Mouse (Mus musculus) c-Kit-positive CD71-positive TER-119-positive erythroid progenitor cells, embryonic 14.5 days (primary cell): ENCODE measurements around the gene Camta1.

Source experiments
- DNase-seq: peaks from one replicate; pipeline ENCODE4 v3.0.0-alpha.2; 2013; ENCODE audit warnings: low spot score

Camta1 gene

DNA sequence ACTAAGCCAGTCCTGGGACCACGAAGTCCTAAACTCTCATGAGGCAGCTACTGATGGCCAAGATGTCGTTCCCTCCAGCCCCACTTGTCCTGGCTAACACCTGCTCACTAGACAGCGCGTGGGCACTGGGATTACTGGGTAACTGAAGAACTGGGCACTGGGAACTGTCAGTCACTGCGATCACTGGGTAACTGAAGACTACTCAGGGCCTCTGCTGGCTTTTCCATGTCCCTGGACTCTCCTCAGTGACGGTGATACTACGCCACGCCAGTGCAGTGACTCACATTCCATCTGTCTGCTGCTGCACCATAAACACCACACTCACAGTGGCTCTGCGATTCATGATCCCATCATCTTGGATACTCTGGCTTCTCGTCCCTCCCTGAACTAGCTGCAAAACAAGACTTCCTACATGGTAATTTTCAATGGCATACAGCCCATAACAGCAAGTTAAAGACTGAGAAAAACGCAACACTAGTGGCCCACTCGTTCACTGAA is 81.7 kb downstream of the Camta1 start:
- no peak for DNase-seq

DNA sequence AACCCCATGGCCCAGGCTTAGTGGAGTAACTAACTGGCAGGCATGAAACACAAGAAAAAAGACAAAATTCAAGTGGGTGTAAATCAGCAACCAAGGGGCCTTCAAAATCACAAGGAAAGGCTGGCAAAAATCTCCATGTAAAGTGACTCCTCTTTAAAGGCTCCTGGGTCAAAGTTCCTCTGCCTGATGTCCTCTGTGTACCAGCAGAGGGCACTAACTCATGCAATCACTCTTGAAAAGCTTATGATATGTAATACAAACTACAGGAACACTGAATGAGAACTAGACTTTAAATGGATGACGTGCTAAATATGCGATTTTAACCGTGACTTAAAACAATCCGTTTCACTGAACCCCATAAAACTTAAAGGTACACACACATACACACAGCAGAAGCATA is 83.2 kb downstream of the Camta1 start:
- DNase-seq: peak; percentile 27

DNA sequence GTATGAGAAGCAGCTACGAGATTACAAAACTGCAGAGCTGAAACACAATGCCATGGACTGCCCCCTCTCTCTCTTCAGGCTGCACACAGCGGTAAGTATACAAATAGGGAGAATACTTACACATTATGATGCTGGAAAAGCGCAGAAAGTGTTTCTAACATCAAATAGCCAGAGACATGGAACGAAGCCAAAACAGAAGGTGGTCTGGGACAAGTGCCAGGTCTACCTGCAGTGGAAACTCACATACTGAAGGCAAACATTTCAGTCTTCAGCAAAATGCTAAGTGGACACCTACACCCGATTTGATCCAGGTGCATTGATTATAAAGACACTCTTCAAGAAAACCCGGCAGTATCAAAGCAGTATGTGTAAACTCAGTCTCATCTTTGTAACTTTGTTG is 84.2 kb downstream of the Camta1 start:
- DNase-seq: no peak

DNA sequence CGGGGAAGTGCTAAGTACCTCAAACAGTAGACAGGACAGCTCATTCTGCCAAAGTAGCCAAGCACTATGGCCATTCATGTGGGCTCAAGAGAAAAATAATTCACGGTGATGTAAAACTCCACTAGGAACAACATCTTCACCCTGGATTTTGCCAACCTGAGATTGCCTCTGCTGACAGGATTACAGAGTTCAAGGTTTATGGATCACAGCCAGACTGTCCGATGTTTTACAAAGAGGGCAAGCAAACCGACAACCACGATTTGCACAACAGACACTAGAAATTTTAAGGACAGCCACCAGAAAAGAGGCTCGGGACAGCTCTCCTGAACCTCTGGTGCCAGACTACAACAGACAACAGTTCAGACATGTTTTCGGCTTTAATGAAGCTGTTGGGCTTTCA is 86.2 kb downstream of the Camta1 start:
- no peak for DNase-seq

DNA sequence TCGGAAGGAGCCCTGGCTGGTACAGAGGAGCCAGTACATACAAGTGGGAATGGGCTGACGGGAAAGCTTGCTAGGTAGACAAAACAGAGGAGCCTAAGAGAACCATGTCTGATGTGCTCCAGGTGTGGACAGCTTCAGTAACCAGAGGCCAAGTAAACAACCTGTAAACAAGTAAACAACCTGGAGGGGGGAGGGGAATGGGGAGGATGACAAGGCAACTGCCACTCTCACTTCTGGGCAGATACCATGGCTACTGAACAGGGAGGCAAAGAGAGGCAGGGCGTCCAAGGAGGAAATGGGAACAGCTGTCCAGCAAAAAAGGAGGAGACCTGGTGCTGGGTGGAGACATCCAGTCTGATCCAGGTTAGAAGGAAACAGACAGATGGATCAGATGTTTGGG is 88.0 kb downstream of the Camta1 start:
- DNase-seq: no peak

DNA sequence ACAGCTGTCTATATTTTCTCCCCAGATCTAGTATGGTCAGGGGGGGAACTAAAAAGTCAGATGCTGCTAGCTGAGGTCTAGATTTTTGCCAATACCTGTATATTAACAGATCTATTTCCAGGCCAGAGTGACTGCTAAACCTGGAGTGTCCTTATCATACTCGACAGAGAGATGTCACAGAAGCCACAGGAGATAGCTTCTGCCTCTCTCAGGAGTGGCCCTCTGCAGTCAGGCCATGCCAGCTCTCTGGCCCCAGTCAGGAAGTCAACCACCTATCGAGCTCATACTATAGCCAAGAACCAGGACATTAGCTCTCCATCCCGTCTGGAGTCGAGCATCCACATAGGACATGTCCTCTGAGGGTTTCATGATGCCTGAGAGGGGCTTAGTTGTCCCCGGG is 88.7 kb downstream of the Camta1 start:
- DNase-seq: no peak

DNA sequence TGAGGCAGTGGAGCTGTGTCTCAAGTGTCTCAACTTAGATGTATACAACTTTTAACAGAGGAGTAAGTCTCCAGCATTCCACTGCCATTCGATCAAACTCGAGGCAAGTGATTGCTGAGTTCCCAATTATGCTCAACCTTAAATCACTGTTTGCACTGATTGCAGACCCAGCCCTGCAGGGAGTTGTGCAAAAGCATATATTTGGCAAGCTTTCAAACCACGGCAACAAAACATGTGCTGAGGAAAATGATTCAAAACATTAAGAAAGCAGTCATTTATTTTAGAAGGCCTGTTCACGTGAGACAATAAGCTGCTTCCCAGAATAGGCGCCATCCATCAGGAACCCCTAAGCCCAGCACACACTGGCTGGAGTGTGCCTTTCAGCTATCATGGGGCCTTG is 91.0 kb downstream of the Camta1 start:
- DNase-seq: no peak

DNA sequence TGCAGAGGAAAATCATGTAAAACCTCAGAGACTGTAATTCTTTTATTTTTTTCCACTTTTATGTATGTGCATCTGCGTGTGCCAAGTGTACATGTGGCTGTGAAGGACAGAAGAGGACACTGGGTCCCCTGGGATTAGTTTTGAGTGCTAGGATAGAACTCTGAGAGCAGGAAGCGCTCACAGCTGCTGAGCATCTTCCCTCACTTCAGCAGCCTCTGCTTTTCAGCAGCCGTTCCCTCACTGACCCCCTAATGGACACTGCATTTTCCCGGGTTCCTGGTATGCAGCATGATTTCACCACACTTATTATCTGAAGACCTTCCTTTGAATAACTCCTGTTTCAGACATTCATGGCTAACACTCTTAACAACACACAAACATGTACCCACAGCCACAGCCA is 93.9 kb downstream of the Camta1 start:
- no peak for DNase-seq

DNA sequence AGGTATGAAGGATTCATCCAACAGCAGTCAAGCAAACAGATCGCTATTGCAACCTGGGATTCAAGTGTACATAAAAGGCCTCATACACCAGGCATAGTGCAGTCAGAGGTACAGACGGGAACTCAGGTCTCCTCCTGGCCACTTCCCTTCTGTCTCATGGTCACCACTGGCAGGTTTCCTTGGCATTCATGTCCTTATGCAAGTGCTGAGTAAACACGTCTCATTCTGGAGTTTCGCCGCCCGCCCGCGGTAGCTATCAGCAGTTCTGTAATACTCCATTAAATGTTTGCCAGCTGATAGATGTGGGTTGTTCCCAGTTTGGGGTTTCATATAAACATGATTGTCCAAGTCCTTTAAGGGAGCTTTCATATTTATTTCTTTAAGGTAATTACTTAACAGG is 94.3 kb downstream of the Camta1 start:
- DNase-seq: no peak

DNA sequence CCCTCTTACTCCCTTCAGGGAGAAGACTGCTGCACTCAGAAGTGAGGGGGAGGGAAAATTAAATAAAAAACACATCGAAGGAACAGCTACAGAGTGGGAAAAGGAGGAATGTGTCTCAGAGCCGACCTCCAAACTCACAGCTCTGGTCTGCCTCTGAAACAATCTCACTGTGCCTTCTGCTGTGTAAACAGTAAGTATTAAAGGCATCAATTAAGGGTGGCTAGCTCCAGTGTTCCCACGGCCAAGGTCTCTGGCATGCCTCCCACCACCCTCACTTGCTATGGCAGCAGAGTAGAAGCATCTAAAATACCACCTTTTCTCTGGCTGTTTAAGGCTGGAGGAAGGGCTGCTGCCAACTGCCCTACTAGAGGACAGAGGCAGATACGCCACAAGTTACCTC is 96.3 kb downstream of the Camta1 start:
- DNase-seq: no peak

DNA sequence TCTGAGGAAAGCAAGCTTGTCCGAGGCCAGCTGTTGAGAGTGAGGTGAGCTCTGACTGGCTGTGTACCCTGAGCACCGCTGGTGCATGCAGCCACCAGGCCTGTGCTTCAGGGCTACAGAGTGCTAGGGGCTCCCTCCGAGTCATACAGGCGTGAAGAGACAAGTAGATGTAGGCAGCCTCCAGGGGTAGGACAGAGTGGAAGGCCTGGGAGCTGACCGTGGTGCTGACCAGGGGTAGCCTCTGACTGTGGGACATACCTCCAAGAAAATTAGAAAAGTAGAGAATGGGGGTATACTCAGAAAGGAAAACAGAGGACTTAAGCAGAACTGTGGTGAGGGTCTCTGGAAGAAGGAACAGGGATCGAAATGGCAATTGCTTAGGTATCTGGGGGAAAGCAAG is 97.7 kb downstream of the Camta1 start:
- no peak for DNase-seq

DNA sequence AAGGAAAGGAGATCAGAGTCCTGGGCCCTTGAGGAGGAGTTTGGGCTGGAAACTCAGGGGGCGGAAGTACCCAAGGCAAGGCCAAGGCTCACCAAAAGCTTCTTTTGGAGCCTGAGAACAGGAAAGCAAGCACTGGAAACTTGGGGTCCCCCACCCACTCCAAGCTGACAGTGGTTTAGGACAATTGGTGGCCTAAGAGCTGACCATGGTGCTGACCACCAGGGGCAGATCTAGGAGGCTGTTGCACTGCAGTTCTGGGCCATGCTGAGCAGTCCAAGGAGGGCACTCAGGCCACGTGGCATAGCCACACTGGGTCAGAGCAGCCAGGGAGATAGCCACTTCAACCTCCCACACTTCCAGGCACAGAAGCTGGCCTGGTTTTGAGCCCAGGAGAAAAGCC is 102.6 kb downstream of the Camta1 start:
- DNase-seq: no peak

DNA sequence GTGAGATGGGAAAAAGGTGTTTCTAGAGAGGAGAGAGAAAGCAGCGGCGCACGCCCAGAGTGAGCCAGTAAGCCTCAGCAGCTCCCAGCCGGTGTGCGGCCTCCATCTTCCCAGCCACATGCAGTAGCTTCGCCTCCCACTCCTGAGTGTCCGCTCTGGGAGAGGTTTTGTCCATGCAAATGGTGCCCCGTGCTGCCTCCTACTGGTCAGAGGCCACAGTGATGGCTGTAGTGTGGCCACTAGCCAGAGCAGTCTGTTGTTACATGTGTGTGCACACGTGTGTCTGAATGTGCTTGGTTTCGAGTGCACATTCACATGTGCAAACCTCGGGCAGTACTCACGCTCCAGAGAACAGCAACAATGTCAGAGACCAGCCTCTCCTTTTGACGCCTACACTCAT is 103.3 kb downstream of the Camta1 start:
- DNase-seq: no peak

DNA sequence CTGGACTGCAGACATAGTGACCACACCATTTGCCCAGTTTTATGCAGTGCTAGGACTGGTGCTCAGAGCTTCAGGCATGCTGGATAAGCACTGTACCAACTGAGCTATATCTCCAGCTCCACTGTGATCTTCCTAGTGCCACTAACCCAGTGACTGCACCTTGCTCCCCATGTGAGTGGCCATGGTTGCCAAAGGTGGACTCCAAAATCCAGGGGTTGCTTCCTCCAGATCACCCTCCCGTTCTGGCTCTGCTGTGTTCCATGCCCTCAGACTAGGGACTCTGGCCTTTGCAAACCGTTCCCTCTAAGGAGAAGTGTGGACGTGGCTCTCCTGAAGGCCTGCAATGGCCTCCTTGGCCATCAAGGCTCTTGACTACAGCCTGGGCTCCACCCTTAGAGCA is 104.4 kb downstream of the Camta1 start:
- no peak for DNase-seq

DNA sequence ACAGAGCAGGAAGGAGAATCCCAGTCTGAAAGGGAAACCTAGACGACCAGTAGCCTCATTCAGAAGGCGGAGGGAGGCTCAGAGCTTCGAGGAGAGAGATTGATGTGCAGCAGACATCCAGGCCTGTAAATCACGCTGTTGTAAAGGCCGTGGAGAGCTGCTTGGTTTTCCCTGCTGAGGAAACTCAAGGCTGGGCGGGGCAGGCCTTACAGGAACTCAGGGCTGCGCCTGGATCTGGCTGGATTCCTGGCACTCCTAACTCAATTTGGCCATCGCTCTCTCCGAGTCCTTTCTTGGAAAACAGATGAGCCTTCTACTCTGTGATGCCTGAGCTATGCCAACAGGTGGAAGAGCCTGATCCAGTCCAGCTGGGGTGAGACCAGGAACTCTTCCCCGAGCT is 105.3 kb downstream of the Camta1 start:
- DNase-seq: no peak

DNA sequence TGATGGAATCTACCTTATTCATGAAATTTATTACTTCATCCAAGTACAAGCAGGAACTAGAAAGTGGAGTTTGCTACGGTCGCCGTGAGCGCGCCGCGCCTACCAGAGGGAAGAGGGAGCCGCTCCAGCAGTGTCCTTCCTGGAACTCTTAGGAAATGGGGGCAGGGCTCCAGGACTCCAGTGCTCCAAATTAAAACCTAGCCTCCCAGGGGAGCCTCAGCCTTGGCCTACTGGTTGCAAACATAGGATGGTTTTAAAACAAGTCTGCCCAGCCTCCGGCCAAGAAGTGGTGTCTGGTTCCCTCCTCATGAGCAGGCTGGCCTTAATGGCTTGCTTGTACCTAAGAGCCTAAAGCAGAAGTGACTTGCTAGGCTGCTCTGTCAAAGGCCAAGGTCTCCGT is 108.4 kb downstream of the Camta1 start:
- DNase-seq: no peak

DNA sequence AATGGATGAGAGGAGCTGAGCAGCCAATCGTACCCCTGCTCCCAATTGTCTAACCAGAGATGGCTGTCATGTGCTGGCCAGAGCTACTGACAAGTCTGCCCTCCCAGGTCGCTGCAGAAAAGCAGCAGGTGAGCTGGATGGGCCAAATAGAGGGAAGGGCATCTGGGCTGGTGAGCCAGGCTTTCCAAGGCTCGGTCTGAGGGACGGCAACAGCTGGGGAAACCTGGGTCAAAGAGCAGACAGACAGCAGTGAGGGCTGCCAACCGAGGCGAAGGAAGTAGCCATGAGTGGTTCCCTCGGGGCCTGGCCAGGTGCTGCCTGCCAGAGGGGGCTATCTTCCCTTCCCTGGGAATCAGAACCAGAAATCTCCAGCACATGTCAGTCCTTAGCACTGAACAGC is 109.1 kb downstream of the Camta1 start:
- DNase-seq: no peak

DNA sequence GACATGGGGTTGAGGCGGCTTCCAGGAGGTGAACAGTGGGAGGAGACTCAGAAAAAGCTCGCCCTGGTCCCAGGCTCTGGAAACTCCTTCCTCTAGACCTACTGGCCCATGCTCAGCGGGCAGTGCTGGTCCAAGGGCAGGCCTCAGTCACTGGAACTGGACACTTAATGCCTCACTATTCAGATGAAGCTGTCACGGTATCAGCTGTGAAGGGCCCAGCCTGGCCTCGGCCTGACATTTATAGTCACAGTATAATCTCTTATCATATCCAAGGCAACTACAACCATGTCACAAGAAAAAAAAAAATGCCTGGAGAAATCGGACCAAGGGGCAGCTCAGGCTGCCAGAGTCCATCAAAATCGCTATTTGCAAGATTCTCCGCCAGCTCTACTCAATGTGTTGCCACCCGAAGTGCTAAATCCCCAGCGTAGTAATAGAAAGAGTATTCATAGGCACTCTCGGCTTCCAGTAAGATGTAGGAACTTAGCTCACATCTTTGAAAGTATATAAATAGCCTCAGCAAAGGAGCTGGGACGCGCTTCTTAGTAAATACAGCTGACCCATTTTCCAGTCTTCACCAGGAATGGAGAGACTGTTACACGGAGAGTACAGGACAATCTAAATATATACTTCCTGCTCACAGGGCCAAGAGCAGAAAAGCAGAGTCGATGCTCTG is 110.3 kb downstream of the Camta1 start:
- no peak for DNase-seq

DNA sequence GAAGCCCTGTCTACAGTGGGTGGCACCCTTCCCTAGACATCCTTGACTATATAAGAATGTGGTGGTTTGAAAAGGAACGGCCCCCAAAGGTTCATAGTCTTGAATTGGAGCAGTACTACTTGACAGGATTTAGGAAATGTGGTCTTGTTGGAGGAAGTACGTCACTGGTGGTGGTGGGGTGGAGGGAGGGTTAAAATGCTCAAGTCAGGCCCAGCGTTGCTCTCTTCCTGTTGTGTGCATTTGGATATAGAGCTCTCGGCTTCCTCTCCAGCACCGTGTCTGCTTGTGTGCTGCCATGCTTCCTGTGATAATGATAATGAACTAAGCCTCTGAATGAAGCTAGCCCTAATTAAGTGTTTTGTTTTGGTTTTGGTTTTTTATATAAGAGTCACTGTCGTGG is 114.0 kb downstream of the Camta1 start:
- DNase-seq: no peak

DNA sequence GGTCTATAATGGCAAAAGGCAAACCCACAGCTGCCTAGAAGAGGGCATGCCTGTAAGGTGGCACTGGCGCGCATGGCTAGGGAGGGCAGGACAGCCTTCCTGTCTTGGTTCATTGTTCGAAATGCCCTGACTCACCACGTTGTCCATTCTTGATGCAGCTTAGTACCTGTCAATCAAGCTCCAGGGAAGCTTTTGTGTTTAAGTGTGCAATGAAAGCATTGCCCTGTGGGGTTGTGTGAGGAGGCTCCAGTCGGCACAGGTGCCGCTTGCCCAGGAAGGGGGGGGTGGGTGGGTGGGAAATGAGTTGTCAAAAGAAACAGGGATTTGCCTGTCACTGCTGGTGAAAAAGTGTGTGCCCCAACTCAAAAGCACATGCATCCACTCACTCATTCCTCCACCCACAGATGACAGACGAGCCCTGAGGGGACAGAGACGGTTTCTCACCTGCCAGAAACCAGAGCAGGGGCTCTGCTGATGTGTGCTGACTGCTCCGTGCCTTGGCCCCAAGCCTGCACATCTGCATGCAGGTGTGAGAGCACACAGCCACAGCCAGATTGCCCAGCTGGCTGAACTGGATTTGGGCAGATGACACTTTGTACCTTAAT is 115.6 kb downstream of the Camta1 start:
- DNase-seq: no peak

DNA sequence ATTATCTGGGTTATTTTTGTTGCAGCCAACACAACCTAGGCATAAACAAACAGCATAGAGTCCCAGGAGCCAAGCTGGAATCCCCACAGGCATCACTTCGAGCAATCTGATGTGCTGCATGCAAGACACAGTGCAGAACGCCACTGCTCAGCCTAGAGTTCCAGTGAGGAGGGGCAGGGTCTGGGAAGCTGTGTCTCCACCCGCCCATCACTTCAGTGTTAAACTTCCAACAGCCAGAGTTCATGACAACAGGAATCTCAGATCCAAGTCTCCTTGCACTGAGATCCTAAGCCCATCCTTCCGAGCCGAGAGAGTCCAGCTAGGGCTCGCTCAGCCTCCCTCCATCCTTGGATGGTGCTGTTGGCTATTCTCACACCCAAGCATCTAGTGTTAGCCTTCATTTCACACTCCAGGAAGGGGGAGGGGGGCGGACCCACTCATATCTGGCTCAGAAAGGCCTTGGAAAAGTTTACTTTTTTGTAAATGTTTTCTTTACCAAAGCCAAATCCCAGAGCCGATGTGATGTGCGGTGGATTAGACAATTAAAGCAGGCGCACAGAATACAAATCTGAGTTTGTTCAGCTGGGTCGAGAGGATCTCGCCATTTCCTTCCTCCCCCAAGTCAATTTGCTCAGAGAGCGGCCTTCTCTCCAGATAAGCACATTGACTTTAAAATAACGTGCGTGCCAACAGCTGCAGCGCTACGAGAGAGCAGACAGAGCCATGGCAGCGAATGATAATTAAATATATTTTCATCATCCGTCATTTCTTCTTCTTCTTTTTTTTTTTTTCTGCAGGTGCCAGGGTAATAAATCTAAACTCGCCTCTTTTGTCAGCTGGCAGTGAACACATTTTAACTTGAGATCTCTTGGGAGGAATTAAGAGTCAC is 120.2 kb downstream of the Camta1 start:
- DNase-seq: peak; percentile 53

DNA sequence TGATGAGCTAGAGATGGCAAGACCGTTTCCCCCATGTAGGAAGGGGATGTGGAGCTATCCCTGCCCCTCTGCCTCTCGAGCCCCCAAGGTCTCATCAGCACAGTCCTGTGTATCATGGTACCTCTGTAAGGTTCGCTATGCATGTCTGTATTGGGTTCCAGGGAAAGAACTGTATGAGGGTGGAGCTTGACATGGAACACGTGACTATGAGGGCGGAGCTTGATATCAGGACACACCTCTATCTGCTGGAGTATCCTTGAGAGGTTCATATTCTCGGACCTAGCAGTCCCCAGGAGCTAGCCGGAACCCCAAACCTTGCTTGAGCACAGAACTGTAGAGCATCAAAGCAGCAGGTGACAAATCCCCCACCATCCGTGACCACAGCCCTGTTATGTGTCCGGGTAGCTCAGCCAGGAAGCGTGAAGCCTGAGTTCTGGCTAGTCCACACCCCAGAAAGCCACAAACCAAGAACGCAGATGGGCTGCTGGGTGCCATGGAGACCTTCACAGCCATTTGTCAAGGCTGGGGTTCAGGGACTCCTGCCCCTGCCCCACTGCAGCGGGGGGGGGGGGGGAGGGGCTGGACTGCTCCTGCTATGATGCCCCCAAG is 122.2 kb downstream of the Camta1 start:
- DNase-seq: no peak

DNA sequence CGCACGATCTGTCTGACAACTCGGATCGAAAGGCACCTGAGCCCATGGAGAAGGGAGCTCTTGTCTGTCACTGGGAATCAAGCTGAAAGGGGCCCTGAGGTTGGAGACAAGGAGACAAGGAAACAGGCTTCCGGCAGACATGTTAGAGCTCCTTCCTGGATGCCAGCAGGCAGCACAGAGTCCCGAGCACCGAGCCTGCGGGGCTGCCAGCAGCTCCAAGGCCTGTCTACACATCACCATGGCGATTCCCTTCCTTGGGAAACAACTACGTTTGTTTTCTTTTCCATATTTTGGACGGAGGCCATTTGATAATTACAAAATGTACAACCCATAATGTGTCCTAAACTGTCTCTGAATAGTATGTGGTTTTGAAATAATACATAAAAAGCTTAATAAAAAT is 122.8 kb downstream of the Camta1 start:
- no peak for DNase-seq
